Mouse (Mus musculus): ENCODE measurements around the gene Kcnmb3. TPM values are rescaled to one million over a fixed set of nuclear protein-coding genes. Genes with fewer than 3 reads are reported as not detected.

The Kcnmb3 gene
- not detected for polyA plus RNA-seq (2017; shearing (Covaris generic))

GRCm38 (mm10) chr3:32492097-32493090 is at the start of gene Kcnmb3:
TSS of gene Kcnmb3 (minus strand) at chr3:32492231.

GRCm38 (mm10) chr3:32529303-32529898 is 37.4 kb upstream of the Kcnmb3 start, which contains the start of gene Mfn1:
TSS of gene Mfn1 (plus strand) at chr3:32529465.

GRCm38 (mm10) chr3:32509496-32510374 is 17.7 kb upstream of the Kcnmb3 start, which contains the start of gene Zfp639:
TSS of gene Zfp639 (plus strand) at chr3:32510259.

Other genes starting within 250 kb of the Kcnmb3 start
- gene Zmat3, start 126.2 kb downstream of the Kcnmb3 start, polyA plus RNA-seq (2017; shearing (Covaris generic)) = 3.9 TPM
- 37.1 TPM for gene Pik3ca, start 94.6 kb downstream of the Kcnmb3 start, polyA plus RNA-seq (2017; shearing (Covaris generic))
- 57.0 TPM for gene Zfp639, start 18.0 kb upstream of the Kcnmb3 start, polyA plus RNA-seq (2017; shearing (Covaris generic))
- gene Mfn1, start 37.2 kb upstream of the Kcnmb3 start, polyA plus RNA-seq (2017; shearing (Covaris generic)) = 19.9 TPM
- gene Gnb4, start 124.4 kb upstream of the Kcnmb3 start, polyA plus RNA-seq (2017; shearing (Covaris generic)) = 15.9 TPM
- 119 TPM for gene Actl6a, start 214.1 kb upstream of the Kcnmb3 start, polyA plus RNA-seq (2017; shearing (Covaris generic))
- gene Ndufb5, start 244.8 kb upstream of the Kcnmb3 start, polyA plus RNA-seq (2017; shearing (Covaris generic)) = 157 TPM
- 23.6 TPM for gene Mrpl47, start 245.4 kb upstream of the Kcnmb3 start, polyA plus RNA-seq (2017; shearing (Covaris generic))

All from CD4-positive, CD25-positive, alpha-beta regulatory T cell (primary cell).